Mouse (Mus musculus) embryo, embryonic 11 days (tissue): Measurements from ENCODE around the gene Gm10354.
"Not testable (repeated sequence)": the region's sequence is repeated elsewhere in the genome, so short reads cannot be mapped to it uniquely, and the experiment has no call there.

ENCODE experiments used
- DNase-seq: peaks from one replicate; pipeline ENCODE4 v3.0.0-alpha.2; 2015

Gene Gm10354

GRCm38 (mm10) chr5:14978835-14979234 lies at the start of gene Gm10354:
Gene Gm10354 (minus strand): TSS chr5:14978935.
- DNase-seq = not testable (repeated sequence)

GRCm38 (mm10) chr5:15024316-15024715 lies 45.6 kb upstream of the Gm10354 start:
- not testable (repeated sequence) for DNase-seq

GRCm38 (mm10) chr5:15020067-15020466 lies 41.3 kb upstream of the Gm10354 start:
- not testable (repeated sequence) for DNase-seq

GRCm38 (mm10) chr5:15010639-15011582 lies 32.2 kb upstream of the Gm10354 start:
- DNase-seq = not testable (repeated sequence)

GRCm38 (mm10) chr5:15006907-15007306 lies 28.2 kb upstream of the Gm10354 start:
- not testable (repeated sequence) for DNase-seq

- not testable (repeated sequence) for DNase-seq
Observed at GRCm38 (mm10) chr5:15006288-15006687, 27.6 kb upstream of the Gm10354 start.

- DNase-seq = not testable (repeated sequence)
Observed at GRCm38 (mm10) chr5:15005584-15005983, 26.8 kb upstream of the Gm10354 start.

DNA sequence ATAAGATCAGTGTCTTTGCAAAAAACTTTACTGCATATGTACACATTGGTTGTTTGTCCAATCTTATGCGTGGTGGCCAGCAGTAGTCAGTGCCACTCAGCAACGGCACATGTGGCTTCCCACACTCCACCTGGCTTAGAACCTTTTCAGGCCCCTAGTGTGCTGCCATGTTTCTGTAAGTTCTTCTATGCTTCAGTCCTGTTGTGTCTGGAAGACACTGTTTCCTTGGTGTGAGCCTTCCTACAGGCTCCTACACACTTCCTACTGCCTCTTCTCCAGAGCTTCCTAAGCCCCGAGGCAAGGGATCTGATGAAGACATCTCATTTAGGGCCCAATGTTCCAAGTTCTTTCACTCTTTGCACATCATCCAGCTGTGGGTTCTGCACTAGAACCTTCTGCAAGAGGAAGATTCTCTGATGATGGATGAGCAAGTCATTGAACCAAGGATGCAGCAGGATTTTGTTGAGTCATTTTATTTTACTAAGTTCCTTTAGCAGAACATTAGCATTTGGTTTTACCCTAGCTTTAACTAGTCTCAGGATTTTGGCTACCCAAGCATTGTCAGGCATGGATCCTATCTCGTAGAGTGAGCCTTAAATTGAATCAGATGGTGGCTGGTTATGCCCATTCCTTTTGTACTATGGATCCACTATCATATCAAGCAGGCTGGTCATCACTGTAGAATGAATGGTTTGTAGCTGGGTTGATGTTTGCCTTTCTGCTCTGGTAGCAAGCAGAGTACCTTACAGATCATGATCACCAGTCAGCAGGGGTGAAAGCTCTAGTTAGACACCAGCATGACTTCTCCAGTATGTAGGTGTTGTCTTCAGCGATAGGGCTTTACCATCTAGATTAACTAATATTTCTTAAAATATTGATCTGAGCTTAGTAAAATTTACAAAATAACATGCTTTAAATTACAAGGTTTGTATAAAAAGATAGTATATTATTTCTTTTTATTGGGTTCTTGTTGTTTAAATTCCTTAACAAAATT lies 26.1 kb upstream of the Gm10354 start:
- DNase-seq = not testable (repeated sequence)

DNA sequence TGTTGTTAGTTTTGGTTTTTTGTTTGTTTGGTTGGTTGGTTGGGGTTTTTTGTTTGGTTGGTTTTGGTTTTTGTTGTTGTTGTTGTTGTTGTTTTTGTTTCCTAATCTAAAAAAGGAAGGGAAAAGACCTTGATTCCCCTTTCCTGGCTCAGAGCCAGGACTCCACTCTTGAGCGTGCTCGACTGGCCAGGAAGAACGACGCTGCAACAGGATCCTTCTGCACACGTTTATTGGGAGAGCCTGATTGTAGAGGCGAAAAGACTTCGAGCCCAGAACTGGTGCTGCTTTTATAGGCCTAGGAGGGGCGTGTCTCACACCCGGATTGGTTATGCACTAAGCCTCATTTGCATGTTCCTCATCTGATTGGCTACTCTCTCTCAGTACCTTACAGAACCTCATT lies 19.3 kb upstream of the Gm10354 start:
- not testable (repeated sequence) for DNase-seq

GRCm38 (mm10) chr5:14997556-14997955 lies 18.8 kb upstream of the Gm10354 start:
- DNase-seq = not testable (repeated sequence)

DNA sequence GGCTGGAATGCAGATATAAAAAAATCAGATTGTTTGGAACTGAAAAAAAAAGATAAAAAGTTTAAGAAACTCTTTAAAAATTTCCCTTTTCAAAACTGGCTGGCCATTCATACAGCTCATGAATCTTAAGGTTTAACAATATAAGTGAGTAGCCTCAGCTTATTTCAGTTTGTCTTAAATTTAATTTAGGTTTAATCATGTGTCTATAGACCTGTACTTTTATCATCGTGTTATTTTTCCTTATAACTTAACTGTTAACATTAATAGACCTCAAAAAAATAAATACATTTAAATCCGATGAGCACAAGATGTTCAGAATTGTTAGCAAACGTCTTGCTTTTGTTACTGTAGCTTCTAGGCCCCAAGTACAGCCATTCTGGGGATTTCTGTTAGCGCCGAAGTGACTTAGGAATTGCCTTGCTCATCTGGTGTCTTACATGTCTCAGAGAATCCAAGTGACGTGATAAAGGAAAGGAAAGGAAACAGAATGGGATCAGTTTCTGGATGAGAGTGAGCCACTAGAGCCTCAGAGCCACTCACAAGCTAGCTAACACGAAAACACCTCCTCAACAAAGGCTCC lies 18.0 kb upstream of the Gm10354 start:
- not testable (repeated sequence) for DNase-seq

DNA sequence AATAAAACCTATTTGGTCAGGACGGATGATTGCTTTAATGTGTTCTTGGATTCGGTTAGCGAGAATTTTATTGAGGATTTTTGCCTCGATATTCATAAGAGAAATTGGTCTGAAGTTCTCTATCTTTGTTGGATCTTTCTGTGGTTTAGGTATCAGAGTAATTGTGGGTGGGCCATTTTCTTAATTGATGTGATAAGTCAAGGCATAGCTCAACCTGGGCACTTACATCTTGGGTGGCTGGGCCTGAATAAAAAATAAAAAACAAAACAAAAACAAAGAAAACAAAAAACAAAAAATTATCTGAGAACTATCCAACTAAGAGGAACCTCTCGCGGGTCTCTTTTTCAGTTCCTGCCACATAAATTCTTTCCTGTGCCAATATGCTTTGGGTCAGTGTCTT lies 15.4 kb upstream of the Gm10354 start:
- DNase-seq = not testable (repeated sequence)

- not testable (repeated sequence) for DNase-seq
Observed at GRCm38 (mm10) chr5:14990375-14991158, 11.8 kb upstream of the Gm10354 start.

DNA sequence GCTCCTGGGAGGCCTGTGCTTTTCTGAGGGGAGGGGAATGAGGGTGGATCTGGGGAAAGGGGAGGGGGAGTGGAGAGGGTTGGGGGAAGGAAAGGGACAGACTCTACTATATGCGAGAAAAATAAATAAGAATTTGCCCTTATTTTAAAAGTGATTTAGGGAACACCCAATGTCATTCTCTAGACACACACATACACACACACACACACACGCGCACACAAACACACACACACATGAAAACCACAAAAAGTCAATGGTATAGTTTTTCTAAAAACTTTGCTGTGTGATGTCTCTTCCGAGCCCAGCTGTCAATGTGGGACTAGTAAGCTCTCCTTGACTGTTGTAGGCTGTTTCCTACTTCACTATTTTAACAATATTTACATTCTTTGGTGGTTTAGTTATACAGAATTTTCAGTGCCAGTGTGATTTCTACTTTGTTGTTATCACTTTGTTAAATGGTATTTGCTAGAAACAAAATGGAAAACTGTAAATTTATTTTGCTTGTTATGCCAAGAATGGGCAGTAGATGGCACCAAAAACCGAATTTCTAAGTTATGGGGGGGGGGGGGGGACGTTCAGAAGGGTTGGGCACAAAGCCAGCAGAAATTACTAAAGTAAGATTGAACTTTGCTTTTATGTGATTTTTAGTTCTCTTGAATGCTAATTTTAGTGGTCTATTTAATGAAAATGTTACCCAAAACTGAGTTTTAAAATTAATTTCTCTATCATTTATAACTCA lies 8.1 kb upstream of the Gm10354 start:
- DNase-seq = not testable (repeated sequence)

- DNase-seq = not testable (repeated sequence)
Observed at GRCm38 (mm10) chr5:14977368-14977767, 1.4 kb downstream of the Gm10354 start.

GRCm38 (mm10) chr5:14975294-14975693 lies 3.4 kb downstream of the Gm10354 start:
- not testable (repeated sequence) for DNase-seq

- DNase-seq = not testable (repeated sequence)
Observed at GRCm38 (mm10) chr5:14972841-14973240, 5.9 kb downstream of the Gm10354 start.

- DNase-seq = not testable (repeated sequence)
Observed at GRCm38 (mm10) chr5:14963821-14964220, 14.9 kb downstream of the Gm10354 start.

DNA sequence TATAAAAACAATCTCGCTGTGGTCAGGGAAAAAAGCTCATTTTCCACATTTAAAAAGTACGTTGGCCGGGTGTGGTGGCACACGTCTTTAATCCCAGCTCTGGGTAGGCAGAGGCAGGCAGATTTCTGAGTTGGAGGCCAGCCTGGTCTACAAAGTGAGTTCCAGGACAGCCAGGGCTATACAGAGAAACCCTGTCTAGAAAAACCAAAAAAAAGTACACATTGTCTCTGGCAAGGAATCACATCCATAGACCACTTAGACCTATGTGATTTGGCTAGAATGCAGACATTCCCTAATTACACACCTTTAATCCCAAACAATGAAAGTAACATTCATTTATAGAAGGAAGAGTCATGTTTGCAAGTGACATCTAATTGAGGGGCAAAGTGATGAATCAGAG lies 17.2 kb downstream of the Gm10354 start:
- not testable (repeated sequence) for DNase-seq

- DNase-seq = not testable (repeated sequence)
Observed at GRCm38 (mm10) chr5:14955928-14956706, 22.6 kb downstream of the Gm10354 start.
